Mouse (Mus musculus) bone marrow, adult 2 months (tissue): ENCODE data around the gene Cramp1l.

Experiments
- CTCF ChIP-seq: fragments of 200-500 bp; IDR thresholded peaks from 2 replicates; pipeline ENCODE4 v1.5.1; 2011; ENCODE audit warnings: low read length, control low read depth; ENCODE audit not compliant: control insufficient read depth, insufficient read depth
- POLR2A ChIP-seq: fragments of 200-500 bp; IDR thresholded peaks from 2 replicates; pipeline ENCODE4 v1.6.1; 2011; ENCODE audit warnings: low read depth, mild to moderate bottlenecking, control low read depth, low read length, borderline replicate concordance; ENCODE audit not compliant: control insufficient read depth

- TF ChIP-seq POLR2A (no peak), CTCF (no peak)
These were observed 101.6 kb downstream of the Cramp1l start for GRCm38 (mm10) chr17:24913984-24914383.
